Mouse (Mus musculus) liver, embryonic 13.5 days (tissue): ENCODE data around the gene Yaf2. TPM values are rescaled to one million over a fixed set of nuclear protein-coding genes. Genes with fewer than 3 reads are reported as not detected.
"Not testable (repeated sequence)": the region's sequence is repeated elsewhere in the genome, so short reads cannot be mapped to it uniquely, and the experiment has no call there.

ENCODE experiments used
- ATAC-seq: fragments of 200-750 bp; cut with Nextera tagmentation; 2 replicates; pipeline ENCODE4 v1.8.0; 2017; ENCODE audit warnings: low read depth, mild to moderate bottlenecking, moderate number of reproducible peaks, moderate library complexity
- DNase-seq: peaks from one replicate; pipeline ENCODE4 v3.0.0; 2022
- H3K27ac ChIP-seq: fragments of 300-500 bp; sonication (generic); 2 replicates; pipeline ENCODE4 v1.5.1; 2015; ENCODE audit warnings: moderate library complexity, mild to moderate bottlenecking, inconsistent platforms
- H3K27me3 ChIP-seq: fragments of 300-500 bp; sonication (generic); 2 replicates; pipeline ENCODE4 v1.6.1; 2015; ENCODE audit warnings: mild to moderate bottlenecking, inconsistent platforms
- H3K36me3 ChIP-seq: fragments of 300-500 bp; sonication (generic); 2 replicates; pipeline ENCODE4 v1.6.1; 2015; ENCODE audit warnings: mild to moderate bottlenecking, inconsistent platforms
- H3K4me1 ChIP-seq: fragments of 300-500 bp; sonication (generic); replicated peaks from 2 replicates; pipeline ENCODE4 v1.6.1; 2015; ENCODE audit warnings: inconsistent platforms
- H3K4me2 ChIP-seq: fragments of 300-500 bp; sonication (generic); 2 replicates; pipeline ENCODE4 v1.6.1; 2015; ENCODE audit warnings: inconsistent platforms, mild to moderate bottlenecking, moderate library complexity
- H3K4me3 ChIP-seq: fragments of 300-500 bp; sonication (generic); replicated peaks from 2 replicates; pipeline ENCODE4 v1.5.1; 2015; ENCODE audit warnings: mild to moderate bottlenecking, inconsistent platforms
- H3K9ac ChIP-seq: fragments of 300-500 bp; sonication (generic); 2 replicates; pipeline ENCODE4 v1.6.1; 2015; ENCODE audit warnings: mild to moderate bottlenecking, inconsistent platforms
- H3K9me3 ChIP-seq: fragments of 300-500 bp; sonication (generic); replicated peaks from 2 replicates; pipeline ENCODE4 v1.6.1; 2016; ENCODE audit warnings: inconsistent platforms
- WGBS: fragments of 180-500 bp; shearing (Covaris S2); methylation state at CpG from one replicate; pipeline ENCODE4 v1.1.7; 2015; ENCODE audit not compliant: insufficient replicate concordance; 5-methylcytosine and 5-hydroxymethylcytosine counted together
- polyA plus RNA-seq: library from polyadenylated mRNA; unstranded; fragments of >200 nt; fragmentation: Nextera tagmentation; extraction: Ambion mirVana; gene quantifications from 2 replicates; pipeline ENCODE4 v1.2.1, GENCODE M21; 2015

Gene Yaf2
- polyA plus RNA-seq, 1 experiment from 2014 or later, result 35.0 TPM

DNA sequence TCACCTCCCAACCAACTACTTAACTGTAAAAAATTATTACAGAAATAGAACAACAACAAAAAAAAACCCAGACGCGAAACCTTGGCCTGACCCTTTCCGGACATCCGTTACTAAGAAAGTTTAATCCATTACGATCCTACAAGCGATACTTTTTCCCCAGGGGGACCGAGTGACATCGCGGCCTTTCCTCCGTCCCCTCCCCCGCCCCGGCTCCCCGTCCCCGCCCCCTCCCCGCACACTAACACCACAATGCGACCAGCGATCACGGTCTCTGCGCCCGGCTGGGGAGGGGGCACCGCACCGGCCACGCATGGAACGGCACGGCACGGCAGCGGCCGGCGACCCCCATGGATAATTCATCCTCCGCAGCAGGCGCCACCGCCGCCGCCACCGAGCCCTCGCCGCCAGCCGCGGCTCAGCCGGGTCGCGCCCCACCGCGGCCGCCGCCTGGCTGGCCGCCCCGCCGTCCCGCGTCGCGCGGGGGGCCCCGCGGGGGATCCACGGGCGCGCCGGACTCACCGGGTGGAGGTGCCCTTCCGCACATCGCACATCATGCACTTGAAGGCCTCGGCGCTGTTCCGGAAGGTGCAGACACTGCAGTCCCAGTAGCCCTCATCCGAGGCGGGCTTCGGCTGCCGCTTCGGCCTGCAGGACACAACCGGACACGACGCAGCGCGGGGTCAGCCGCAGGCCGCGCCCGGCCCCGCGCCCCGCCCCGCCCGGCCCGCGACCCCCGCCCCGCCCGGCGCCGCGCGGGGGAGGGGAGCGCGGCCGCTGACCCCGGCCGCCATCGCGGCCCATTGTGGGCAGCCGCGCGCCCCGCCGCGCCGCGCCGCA, 696 bp downstream of the Yaf2 start:
- peak overlapping the region; percentile 88 for H3K27ac ChIP-seq
- WGBS, result under 1% methylated on average over 90 of the region's 110 CpGs
- peak; percentile 18 for ATAC-seq

DNA sequence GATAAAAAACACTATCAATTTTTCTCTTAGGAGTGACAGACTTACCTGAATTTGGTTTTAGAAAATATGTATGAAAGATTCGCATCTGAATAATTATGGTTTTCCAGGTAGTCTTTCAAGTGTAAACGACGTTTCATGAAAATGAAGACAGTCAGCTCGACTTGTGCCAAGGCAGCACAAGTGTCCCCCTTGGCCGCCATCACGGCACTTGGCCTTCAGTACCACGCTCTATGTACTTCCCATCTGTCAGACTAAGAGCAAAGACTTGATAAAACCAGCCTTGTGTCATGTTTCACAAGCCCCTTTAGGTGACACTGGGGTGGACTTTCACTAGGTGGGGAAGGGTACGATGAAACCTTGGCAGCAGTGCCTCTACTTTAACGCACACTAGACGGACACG, 5.5 kb downstream of the Yaf2 start:
- DNase-seq, result no peak
- Histone ChIP-seq H3K4me3 (no peak overlapping the region), H3K9me3 (no peaks in the 10 kb centered on the region), H3K4me2 (no peak overlapping the region), H3K27me3 (no peaks in the 10 kb centered on the region), H3K9ac (no peak overlapping the region), H3K27ac (no peak overlapping the region), H3K4me1 (peaks cover 28% of the 10 kb centered on the region), H3K36me3 (peaks cover 19% of the 10 kb centered on the region)
- WGBS, result 84% methylated on average over 11 of the region's 11 CpGs
- no peak for ATAC-seq

More for the DNA sequence above, 696 bp downstream of the Yaf2 start:
- DNase-seq, result peak; percentile 24
- peaks cover 8% of the 10 kb centered on the region for H3K36me3 ChIP-seq
- H3K27me3 ChIP-seq, result 0 out of 2 replicates have a peak, but pooled peaks cover 5% of the 10 kb centered on the region
- H3K9ac ChIP-seq, result peak overlapping the region; percentile 93
- peak overlapping the region; percentile 96 for H3K4me2 ChIP-seq
- no peaks in the 10 kb centered on the region for H3K9me3 ChIP-seq
- H3K4me3 ChIP-seq, result peak overlapping the region; percentile 94
- H3K4me1 ChIP-seq, result peaks cover 25% of the 10 kb centered on the region

DNA sequence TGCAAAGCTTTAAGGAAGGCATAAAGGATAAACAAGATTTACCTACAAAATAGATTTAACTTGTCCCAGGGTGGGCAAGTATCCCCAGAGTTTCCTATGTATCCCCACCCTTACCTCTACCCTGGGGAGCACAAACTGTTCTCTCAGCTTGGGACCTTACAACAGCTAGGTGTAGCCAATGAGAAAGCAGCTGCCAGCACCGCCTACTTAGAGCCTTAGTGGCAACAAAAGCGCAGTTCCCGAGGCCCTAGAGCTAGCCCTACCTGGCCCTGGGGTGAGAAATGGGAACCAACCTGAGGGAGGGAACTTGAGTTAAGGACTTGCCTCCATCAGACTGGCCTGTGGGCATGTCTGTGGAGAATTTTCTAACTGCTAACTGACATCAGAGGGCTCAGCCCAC, 9.5 kb downstream of the Yaf2 start:
- ATAC-seq, result no peak; the same call in 1 of the 2 replicates
- Histone ChIP-seq H3K27me3 (no peaks in the 10 kb centered on the region), H3K27ac (no peak overlapping the region), H3K9ac (no peak overlapping the region), H3K36me3 (peaks cover 10% of the 10 kb centered on the region; the same call in 1 of the 2 replicates), H3K4me2 (no peak overlapping the region), H3K4me3 (no peak overlapping the region), H3K4me1 (peaks cover 33% of the 10 kb centered on the region), H3K9me3 (no peaks in the 10 kb centered on the region)
- WGBS, result 72% methylated on average over 3 of the region's 3 CpGs
- DNase-seq, result no peak

DNA sequence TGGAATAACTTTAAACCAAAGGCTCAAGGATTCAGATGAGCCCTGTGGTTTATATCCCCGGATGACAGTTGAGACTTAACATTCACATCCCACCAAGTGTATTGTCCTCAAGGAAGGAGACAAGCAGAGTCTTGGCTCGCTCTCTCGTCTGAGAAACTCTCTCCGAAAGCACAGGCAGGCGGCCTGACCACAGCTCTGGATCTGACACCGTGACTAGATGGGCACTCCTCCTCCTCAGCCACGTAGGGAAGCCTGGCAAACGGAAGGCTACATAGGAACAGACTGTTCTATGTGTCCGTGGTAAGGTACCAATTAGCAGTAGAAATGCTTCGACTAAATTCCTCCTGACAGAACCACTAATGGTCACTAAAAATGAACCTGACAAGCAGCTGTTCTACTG, 10.1 kb downstream of the Yaf2 start:
- H3K4me2 ChIP-seq, result no peak overlapping the region
- no peaks in the 10 kb centered on the region for H3K27me3 ChIP-seq
- no peaks in the 10 kb centered on the region for H3K9me3 ChIP-seq
- 74% methylated on average over 10 of the region's 10 CpGs for WGBS
- DNase-seq (no peak), ATAC-seq (no peak)
- H3K4me1 ChIP-seq, result peaks cover 33% of the 10 kb centered on the region
- H3K9ac ChIP-seq, result no peak overlapping the region
- H3K27ac ChIP-seq, result no peak overlapping the region
- no peak overlapping the region for H3K4me3 ChIP-seq
- H3K36me3 ChIP-seq, result peaks cover 10% of the 10 kb centered on the region; the same call in 1 of the 2 replicates

DNA sequence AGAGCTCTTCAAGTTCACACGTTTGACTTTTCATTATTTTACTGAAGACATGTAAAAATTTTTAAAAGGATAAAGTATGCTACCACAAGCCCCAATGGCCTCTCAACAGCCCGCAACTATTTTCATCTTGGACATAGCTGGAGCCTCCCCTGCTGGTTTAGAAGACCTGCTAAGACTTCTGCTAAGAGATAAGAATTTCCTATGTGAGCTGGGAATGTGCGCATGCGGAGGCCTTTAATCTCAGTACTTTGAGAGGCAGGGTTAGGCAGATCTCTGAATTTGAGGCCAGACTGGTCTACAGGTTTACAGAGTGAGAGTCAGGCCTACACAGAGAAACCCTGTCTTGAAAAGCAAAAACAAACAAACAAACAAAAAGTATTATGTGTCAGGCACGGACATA, 11.4 kb downstream of the Yaf2 start:
- no peaks in the 10 kb centered on the region for H3K9me3 ChIP-seq
- peak; percentile 78 for ATAC-seq
- 23% methylated on average over 5 of the region's 5 CpGs for WGBS
- H3K27ac ChIP-seq, result peak overlapping the region; percentile 8; the same call in 1 of the 2 replicates
- no peaks in the 10 kb centered on the region for H3K27me3 ChIP-seq
- peak; percentile 23 for DNase-seq
- H3K4me3 ChIP-seq, result no peak overlapping the region
- no peak overlapping the region for H3K9ac ChIP-seq
- no peak overlapping the region for H3K4me2 ChIP-seq
- H3K36me3 ChIP-seq, result peaks cover 10% of the 10 kb centered on the region; the same call in 1 of the 2 replicates
- peaks cover 33% of the 10 kb centered on the region for H3K4me1 ChIP-seq

DNA sequence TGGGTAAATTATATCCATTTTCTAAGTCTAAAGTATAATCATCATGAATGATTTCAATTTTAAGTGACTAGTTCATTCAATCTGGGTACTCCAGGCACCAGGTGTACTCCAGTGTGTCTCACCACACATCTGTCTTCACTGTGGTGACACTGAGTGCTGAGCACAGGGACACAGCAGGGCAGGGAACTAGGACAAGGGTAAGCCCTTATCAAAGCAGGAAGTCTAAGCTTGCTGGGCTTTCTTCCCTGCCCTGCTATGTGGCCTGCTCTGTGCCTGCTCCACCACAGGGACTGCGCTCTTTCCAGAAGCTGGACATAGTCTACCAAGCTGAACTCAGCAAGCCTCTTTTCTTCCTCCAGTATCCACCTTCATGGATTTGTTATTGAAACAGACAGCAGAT, 18.0 kb downstream of the Yaf2 start:
- H3K36me3 ChIP-seq, result no peaks in the 10 kb centered on the region
- WGBS, result 65% methylated on average over 1 of the region's 1 CpGs
- H3K27me3 ChIP-seq, result no peaks in the 10 kb centered on the region
- H3K9ac ChIP-seq, result no peak overlapping the region
- peak; percentile 70; the same call in 1 of the 2 replicates for ATAC-seq
- H3K4me1 ChIP-seq, result peaks cover 9% of the 10 kb centered on the region
- no peak overlapping the region for H3K4me3 ChIP-seq
- no peaks in the 10 kb centered on the region for H3K9me3 ChIP-seq
- no peak for DNase-seq
- H3K27ac ChIP-seq, result no peak overlapping the region; the same call in 1 of the 2 replicates
- no peak overlapping the region for H3K4me2 ChIP-seq

DNA sequence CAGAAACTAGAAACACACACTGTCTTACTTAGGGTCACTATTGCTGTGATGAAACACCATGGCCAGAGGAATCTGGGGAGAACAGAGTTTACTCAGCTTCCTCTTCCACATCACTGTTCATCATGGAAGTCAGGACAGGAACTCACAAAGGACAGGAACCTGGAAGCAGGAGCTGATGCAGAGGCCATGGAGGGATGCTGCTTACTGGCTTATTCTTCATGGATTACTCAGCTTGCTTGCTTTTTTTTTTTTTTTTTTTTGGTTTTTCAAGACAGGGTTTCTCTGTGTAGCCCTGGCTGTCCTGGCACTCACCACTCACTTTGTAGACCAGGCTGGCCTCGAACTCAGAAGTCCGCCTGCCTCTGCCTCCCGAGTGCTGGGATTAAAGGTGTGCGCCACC, 26.4 kb downstream of the Yaf2 start:
- H3K36me3 ChIP-seq, H3K4me3 ChIP-seq, H3K9me3 ChIP-seq, H3K27me3 ChIP-seq, H3K27ac ChIP-seq, DNase-seq, ATAC-seq, H3K4me1 ChIP-seq, H3K4me2 ChIP-seq, H3K9ac ChIP-seq: not testable (repeated sequence)
- 84% methylated on average over 4 of the region's 4 CpGs for WGBS

DNA sequence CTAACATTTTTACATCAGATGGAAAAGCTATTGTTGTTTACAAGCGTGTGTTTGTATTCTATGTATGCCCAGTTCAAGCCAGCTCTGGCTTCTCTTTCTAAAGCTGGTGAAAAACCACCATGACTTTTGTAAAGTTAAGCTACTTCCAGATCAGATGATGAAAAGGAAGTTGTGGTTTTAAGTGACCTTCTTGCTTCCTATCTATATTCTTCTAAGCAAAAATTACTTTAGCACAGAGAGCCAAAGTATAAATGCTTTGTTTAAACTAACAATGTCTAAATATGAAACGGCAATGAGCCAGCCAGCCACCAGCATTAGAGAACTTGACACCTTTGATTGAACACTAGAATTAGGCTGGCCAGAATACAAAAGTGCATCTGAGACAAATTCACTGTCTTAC, 38.5 kb downstream of the Yaf2 start:
- no peak overlapping the region for H3K4me2 ChIP-seq
- 26% methylated on average over 2 of the region's 2 CpGs for WGBS
- DNase-seq (no peak), ATAC-seq (no peak)
- H3K4me1 ChIP-seq, result peaks cover 42% of the 10 kb centered on the region
- H3K9me3 ChIP-seq, result no peaks in the 10 kb centered on the region
- no peaks in the 10 kb centered on the region for H3K27me3 ChIP-seq
- H3K36me3 ChIP-seq, result no peaks in the 10 kb centered on the region
- no peak overlapping the region for H3K9ac ChIP-seq
- no peak overlapping the region for H3K27ac ChIP-seq
- no peak overlapping the region for H3K4me3 ChIP-seq

DNA sequence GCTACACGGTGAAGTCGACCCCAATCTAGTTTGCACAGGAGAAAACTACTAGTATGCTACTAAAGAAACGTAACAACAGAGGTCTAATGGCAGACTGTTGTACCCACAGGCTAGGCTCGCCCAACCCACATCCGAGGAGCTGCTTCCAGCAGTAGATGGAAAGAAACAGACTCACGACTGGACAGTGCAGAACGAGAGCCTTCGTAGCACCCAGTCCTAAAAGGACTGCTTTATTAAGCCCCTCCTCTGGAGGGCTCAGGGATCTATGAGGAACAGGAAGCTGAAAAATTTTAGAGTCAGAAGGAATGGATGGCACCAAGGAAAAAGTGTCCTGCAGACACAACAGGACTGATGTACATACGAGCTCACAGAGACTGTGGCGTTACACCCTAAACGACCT, 42.3 kb downstream of the Yaf2 start:
- H3K4me2 ChIP-seq, result peak overlapping the region; percentile 8; the same call in 1 of the 2 replicates
- DNase-seq (no peak), ATAC-seq (peak; percentile 46)
- H3K4me3 ChIP-seq, result no peak overlapping the region
- H3K27ac ChIP-seq, result 0 out of 2 replicates have a peak overlapping the region, but pooled peaks have one; percentile 16
- no peaks in the 10 kb centered on the region for H3K27me3 ChIP-seq
- H3K36me3 ChIP-seq, result 0 out of 2 replicates have a peak, but pooled peaks cover 6% of the 10 kb centered on the region
- H3K4me1 ChIP-seq, result peaks cover 43% of the 10 kb centered on the region
- 53% methylated on average over 11 of the region's 11 CpGs for WGBS
- no peaks in the 10 kb centered on the region for H3K9me3 ChIP-seq
- no peak overlapping the region for H3K9ac ChIP-seq

DNA sequence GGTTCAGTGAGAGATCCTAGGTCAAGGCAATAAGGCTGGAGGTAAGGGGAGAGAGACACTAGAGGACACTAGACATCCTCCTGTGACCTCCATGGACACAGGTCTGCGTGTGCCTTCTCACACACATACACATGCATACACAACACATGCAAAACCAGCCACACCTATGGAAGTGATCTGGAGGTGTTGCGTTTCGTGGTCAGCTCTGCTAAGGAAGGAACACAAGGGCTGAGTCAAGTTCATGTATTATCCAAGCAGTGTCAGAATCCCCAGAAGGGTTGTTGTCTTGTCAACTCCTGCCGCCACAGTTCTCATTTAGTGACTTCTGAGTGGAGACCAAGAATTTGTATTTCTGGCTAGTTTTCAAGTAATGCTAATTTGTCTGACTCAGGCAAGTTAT, 48.4 kb downstream of the Yaf2 start:
- no peak overlapping the region for H3K4me3 ChIP-seq
- no peak for ATAC-seq
- H3K9me3 ChIP-seq, result no peaks in the 10 kb centered on the region
- 73% methylated on average over 4 of the region's 4 CpGs for WGBS
- H3K4me1 ChIP-seq, result peaks cover 35% of the 10 kb centered on the region
- H3K9ac ChIP-seq, result no peak overlapping the region
- H3K4me2 ChIP-seq, result no peak overlapping the region
- H3K27me3 ChIP-seq, result no peaks in the 10 kb centered on the region
- 0 out of 2 replicates have a peak, but pooled peaks cover 15% of the 10 kb centered on the region for H3K36me3 ChIP-seq
- DNase-seq, result no peak
- H3K27ac ChIP-seq, result peak overlapping the region; percentile 39; the same call in 1 of the 2 replicates

DNA sequence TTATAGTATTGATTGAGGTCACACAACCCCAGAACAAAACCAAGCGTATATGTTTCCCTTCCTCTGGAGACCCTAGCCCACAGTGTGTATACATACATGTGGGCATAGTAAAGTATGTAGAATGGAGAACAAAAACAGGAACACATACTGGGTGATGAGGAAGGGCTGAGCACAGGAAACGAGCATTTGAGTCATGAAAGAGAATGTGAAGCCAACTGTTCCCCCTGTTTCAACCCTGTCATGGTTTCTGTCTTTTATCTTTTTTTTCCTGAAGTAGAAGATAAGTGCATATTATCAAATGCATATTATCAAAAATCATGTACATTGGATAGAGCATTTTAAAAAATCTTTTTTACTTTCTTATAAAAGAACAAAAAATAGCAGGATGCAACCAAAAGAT, 49.1 kb downstream of the Yaf2 start:
- H3K4me1 ChIP-seq, result peaks cover 31% of the 10 kb centered on the region
- peaks cover 16% of the 10 kb centered on the region; the same call in 1 of the 2 replicates for H3K36me3 ChIP-seq
- H3K9me3 ChIP-seq, result no peaks in the 10 kb centered on the region
- DNase-seq (no peak), ATAC-seq (no peak)
- 49% methylated on average over 2 of the region's 2 CpGs for WGBS
- no peak overlapping the region for H3K4me2 ChIP-seq
- H3K27me3 ChIP-seq, result no peaks in the 10 kb centered on the region
- H3K27ac ChIP-seq, result no peak overlapping the region
- no peak overlapping the region for H3K9ac ChIP-seq
- H3K4me3 ChIP-seq, result no peak overlapping the region
